Mouse (Mus musculus): ENCODE measurements at regions not wholly inside any gene's neighbourhood (a gene's known extent, or its start where the extent isn't known, plus 50 kb on each side); places are given as distances from the start of the nearest gene placed in this dataset.

DNA sequence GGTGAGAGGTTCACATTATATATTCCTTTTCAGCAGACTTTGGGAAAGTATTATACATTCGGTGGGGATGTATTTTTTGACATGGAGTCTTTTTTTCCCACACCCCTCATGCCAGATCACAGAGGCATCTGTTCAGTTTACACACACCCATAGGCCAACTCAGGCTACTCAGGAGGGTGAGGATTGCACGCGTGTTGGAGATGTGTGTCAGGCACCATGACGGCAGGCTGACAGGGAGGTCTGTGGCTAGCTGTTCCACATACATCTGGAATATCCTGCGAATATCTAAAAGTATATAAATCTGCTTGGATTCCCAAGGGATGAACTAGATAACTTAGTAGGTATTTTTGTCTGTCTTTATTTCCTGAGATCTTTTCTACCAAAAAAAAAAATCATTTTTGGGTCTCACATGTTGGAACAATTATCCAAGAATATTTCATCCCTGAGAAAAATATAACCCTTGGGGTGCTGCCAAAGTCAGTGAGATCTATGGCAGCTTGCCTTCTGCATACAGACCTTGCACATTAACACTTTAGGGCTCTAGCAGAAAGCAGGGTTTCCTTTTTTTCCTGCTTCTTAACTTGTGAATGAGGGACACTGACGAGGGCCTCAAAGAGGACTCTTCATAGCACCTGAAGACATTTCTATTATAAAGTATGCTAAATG lies 260.4 kb upstream of the Dph6 start:
- no peaks in the 10 kb centered on the region for H3K36me3 ChIP-seq (ENCODE audit: control insufficient read depth, insufficient read depth)
- no peaks in the 10 kb centered on the region for H3K79me2 ChIP-seq (ENCODE audit: control insufficient read depth, insufficient read depth)
- no peak overlapping the region for H3ac ChIP-seq (ENCODE audit: control insufficient read depth, insufficient read length, low read depth)
- TF ChIP-seq CTCF (IDR thresholded peaks at IDR 0.05; ENCODE audit: control insufficient read depth, insufficient read depth, insufficient read length) = no peak
- TF ChIP-seq CEBPB (IDR thresholded peaks at IDR 0.05; ENCODE audit: low read depth) = no peak
- TF ChIP-seq MAX (IDR thresholded peaks at IDR 0.05) = no peak
- no peak overlapping the region for H3K4me3 ChIP-seq (ENCODE audit: insufficient read depth, poor library complexity, severe bottlenecking)
- no peaks in the 10 kb centered on the region for H3K27me3 ChIP-seq (ENCODE audit: control insufficient read depth, insufficient read depth, insufficient read length)
- no peaks in the 10 kb centered on the region for H3K79me3 ChIP-seq (ENCODE audit: low read depth)

DNA sequence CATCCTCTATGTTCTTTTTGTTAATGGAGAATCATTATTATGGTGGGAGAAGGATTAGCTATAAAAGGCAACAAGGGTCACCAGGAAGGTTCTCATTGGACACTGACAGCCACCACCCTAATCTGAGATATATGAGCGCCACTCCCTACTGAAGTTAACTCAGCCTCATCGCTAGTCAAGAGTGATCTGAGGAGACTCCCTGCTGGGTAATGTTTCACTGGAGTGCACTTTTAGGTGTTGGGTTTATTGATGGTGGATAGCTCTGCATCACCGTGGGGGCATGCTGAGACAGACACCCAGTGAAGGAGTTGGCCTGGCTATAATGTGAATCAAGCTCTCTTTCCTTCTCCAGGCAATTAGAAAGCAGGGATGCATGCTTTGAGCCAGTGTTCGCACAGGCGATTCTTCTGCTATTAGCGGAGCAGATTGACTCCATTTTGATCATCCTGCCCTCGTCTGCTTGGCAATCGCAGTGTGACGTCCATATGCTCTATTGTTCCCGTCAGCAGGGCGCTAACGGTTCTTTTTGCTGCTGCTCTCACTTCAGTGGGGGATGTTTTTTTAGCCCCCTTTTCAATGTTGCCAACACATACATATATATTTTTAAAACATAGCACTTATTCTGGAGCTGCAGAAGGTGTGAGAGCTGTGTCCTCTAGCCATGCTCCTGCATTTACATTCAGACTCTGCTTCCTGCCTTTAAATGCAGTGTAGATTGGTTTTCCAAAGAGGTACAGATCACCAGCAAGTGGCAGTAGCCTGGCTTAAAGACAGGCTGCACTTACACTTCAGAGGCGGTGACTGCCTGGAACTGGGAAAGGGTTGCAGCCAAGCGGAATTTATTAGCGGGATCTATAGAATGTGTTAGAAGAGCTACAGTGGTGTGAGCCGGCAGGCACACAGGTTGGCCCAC lies 263.9 kb upstream of the Dph6 start:
- no peaks in the 10 kb centered on the region for H3K79me3 ChIP-seq (ENCODE audit: low read depth)
- H3K27me3 ChIP-seq (ENCODE audit: control insufficient read depth, insufficient read depth, insufficient read length) = no peaks in the 10 kb centered on the region
- H3K79me2 ChIP-seq (ENCODE audit: control insufficient read depth, insufficient read depth) = no peaks in the 10 kb centered on the region
- no peak overlapping the region for H3ac ChIP-seq (ENCODE audit: control insufficient read depth, insufficient read length, low read depth)
- TF ChIP-seq CEBPB (IDR thresholded peaks at IDR 0.05; ENCODE audit: low read depth) (no peak), FOSL1 (IDR thresholded peaks at IDR 0.05; ENCODE audit: insufficient read depth, low read length, poor library complexity, severe bottlenecking) (no peak), MAX (IDR thresholded peaks at IDR 0.05) (no peak), USF1 (IDR thresholded peaks at IDR 0.05; ENCODE audit: low read depth) (no peak), MYOD1 (IDR thresholded peaks at IDR 0.05; ENCODE audit: control insufficient read depth, insufficient read length, low read depth) (no peak), MYOG (IDR thresholded peaks at IDR 0.05; ENCODE audit: control insufficient read depth, extremely low read depth, insufficient read length) (no peak), CTCF (IDR thresholded peaks at IDR 0.05; ENCODE audit: control insufficient read depth, insufficient read depth, insufficient read length) (no peak)
- no peaks in the 10 kb centered on the region for H3K36me3 ChIP-seq (ENCODE audit: control insufficient read depth, insufficient read depth)
- no peak overlapping the region for H3K4me3 ChIP-seq (ENCODE audit: insufficient read depth, poor library complexity, severe bottlenecking)

DNA sequence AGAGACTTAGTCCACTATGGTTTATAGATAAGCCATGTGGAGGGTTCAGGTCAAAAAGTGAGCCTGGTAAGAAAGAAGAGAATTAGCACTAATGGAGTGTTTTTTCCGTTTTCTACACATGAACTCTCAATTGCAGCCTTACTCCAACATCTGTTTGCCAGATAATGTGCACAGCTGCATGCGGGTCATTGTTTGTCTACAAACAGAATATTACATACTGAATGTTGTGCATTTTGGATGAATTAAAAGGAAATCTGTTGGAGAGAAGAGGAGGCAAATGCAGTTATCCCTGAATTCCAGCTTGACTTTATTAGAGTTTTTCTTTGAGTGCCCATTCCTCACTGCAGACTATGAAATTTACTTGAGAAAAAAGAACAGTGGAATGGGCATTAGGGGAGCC lies 269.1 kb upstream of the Dph6 start:
- Histone ChIP-seq H3K4me3 (ENCODE audit: insufficient read depth, poor library complexity, severe bottlenecking) (no peak overlapping the region), H3K36me3 (ENCODE audit: control insufficient read depth, insufficient read depth) (no peaks in the 10 kb centered on the region), H3K79me2 (ENCODE audit: control insufficient read depth, insufficient read depth) (no peaks in the 10 kb centered on the region), H3K79me3 (ENCODE audit: low read depth) (no peaks in the 10 kb centered on the region), H3K27me3 (ENCODE audit: control insufficient read depth, insufficient read depth, insufficient read length) (no peaks in the 10 kb centered on the region), H3ac (ENCODE audit: control insufficient read depth, insufficient read length, low read depth) (no peak overlapping the region)
- TF ChIP-seq MAX (IDR thresholded peaks at IDR 0.05) = no peak
- no peak for TF ChIP-seq MYOG (IDR thresholded peaks at IDR 0.05; ENCODE audit: control insufficient read depth, extremely low read depth, insufficient read length)
- no peak for TF ChIP-seq USF1 (IDR thresholded peaks at IDR 0.05; ENCODE audit: low read depth)
- no peak for TF ChIP-seq CEBPB (IDR thresholded peaks at IDR 0.05; ENCODE audit: low read depth)
- TF ChIP-seq FOSL1 (IDR thresholded peaks at IDR 0.05; ENCODE audit: insufficient read depth, low read length, poor library complexity, severe bottlenecking) = no peak
- no peak for TF ChIP-seq MYOD1 (IDR thresholded peaks at IDR 0.05; ENCODE audit: control insufficient read depth, insufficient read length, low read depth)
- TF ChIP-seq CTCF (IDR thresholded peaks at IDR 0.05; ENCODE audit: control insufficient read depth, insufficient read depth, insufficient read length) = no peak

DNA sequence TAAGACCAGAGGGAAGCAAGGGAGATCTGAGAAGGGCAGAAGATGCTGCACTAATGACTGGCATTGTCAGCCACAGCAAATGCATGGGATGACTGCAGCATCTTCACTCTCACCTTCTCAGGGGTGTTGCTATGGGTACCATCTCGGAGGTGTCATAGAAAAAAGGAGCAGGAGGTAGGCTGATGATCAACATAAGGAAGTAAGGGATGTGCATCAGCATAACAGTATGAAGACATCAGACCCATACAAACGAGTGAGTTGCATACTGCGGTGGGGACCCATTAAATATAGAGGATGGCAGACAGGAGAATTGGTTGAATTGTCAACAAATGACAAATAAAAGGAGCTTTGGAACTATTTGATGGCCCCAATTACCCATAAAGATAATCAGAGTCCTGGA lies 280.7 kb upstream of the Dph6 start:
- TF ChIP-seq MYOG (IDR thresholded peaks at IDR 0.05; ENCODE audit: control insufficient read depth, extremely low read depth, insufficient read length) = no peak
- no peak for TF ChIP-seq CTCF (IDR thresholded peaks at IDR 0.05; ENCODE audit: control insufficient read depth, insufficient read depth, insufficient read length)
- no peak for TF ChIP-seq CEBPB (IDR thresholded peaks at IDR 0.05; ENCODE audit: low read depth)
- no peak for TF ChIP-seq MYOD1 (IDR thresholded peaks at IDR 0.05; ENCODE audit: control insufficient read depth, insufficient read length, low read depth)
- no peak for TF ChIP-seq USF1 (IDR thresholded peaks at IDR 0.05; ENCODE audit: low read depth)
- TF ChIP-seq MAX (IDR thresholded peaks at IDR 0.05) = no peak
- no peak for TF ChIP-seq FOSL1 (IDR thresholded peaks at IDR 0.05; ENCODE audit: insufficient read depth, low read length, poor library complexity, severe bottlenecking)
- H3ac ChIP-seq (ENCODE audit: control insufficient read depth, insufficient read length, low read depth) = no peak overlapping the region
- no peak overlapping the region for H3K4me3 ChIP-seq (ENCODE audit: insufficient read depth, poor library complexity, severe bottlenecking)
- H3K36me3 ChIP-seq (ENCODE audit: control insufficient read depth, insufficient read depth) = no peaks in the 10 kb centered on the region
- no peaks in the 10 kb centered on the region for H3K79me3 ChIP-seq (ENCODE audit: low read depth)
- H3K27me3 ChIP-seq (ENCODE audit: control insufficient read depth, insufficient read depth, insufficient read length) = no peaks in the 10 kb centered on the region
- H3K79me2 ChIP-seq (ENCODE audit: control insufficient read depth, insufficient read depth) = no peaks in the 10 kb centered on the region

DNA sequence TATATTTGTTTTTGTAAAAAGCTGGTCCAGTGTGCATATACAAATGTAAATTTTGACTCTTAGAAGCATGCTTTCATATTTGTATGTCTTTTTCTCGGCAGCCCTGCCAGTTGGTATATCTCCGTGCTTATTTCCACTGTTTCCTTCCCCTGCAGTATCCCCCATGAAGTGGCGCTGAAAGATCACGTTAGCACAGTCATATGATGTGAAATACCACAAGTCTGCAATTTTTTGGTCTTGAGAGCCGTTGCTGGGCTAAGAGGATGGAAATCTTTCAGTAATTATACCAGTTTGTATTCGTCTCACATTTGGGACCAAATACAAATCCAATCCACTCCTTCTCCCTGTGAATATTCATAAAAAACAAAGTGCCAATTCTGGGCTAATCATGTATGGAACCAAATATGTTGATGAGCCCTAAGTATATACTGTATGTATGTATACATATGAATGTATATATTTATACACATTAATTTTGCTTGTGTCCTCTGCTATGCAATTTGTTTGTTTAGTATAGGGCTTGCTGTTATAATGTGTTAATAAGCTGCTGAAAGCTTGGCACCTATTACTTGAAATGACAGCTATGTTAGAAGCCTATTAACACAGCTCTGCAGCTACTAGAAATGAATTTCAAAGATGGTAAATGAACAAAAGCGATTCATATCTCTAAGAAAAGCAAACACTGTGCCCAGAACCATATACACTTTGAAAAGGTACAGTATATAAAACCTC lies 283.8 kb upstream of the Dph6 start:
- no peak overlapping the region for H3ac ChIP-seq (ENCODE audit: control insufficient read depth, insufficient read length, low read depth)
- no peaks in the 10 kb centered on the region for H3K27me3 ChIP-seq (ENCODE audit: control insufficient read depth, insufficient read depth, insufficient read length)
- H3K79me2 ChIP-seq (ENCODE audit: control insufficient read depth, insufficient read depth) = no peaks in the 10 kb centered on the region
- no peak overlapping the region for H3K4me3 ChIP-seq (ENCODE audit: insufficient read depth, poor library complexity, severe bottlenecking)
- no peak for TF ChIP-seq CTCF (IDR thresholded peaks at IDR 0.05; ENCODE audit: control insufficient read depth, insufficient read depth, insufficient read length)
- no peak for TF ChIP-seq FOSL1 (IDR thresholded peaks at IDR 0.05; ENCODE audit: insufficient read depth, low read length, poor library complexity, severe bottlenecking)
- no peak for TF ChIP-seq MAX (IDR thresholded peaks at IDR 0.05)
- no peak for TF ChIP-seq USF1 (IDR thresholded peaks at IDR 0.05; ENCODE audit: low read depth)
- TF ChIP-seq MYOD1 (IDR thresholded peaks at IDR 0.05; ENCODE audit: control insufficient read depth, insufficient read length, low read depth) = no peak
- TF ChIP-seq CEBPB (IDR thresholded peaks at IDR 0.05; ENCODE audit: low read depth) = no peak
- no peak for TF ChIP-seq MYOG (IDR thresholded peaks at IDR 0.05; ENCODE audit: control insufficient read depth, extremely low read depth, insufficient read length)
- H3K79me3 ChIP-seq (ENCODE audit: low read depth) = no peaks in the 10 kb centered on the region
- H3K36me3 ChIP-seq (ENCODE audit: control insufficient read depth, insufficient read depth) = no peaks in the 10 kb centered on the region

All from C2C12 (cell line).